Comparison of ENCODE assay signal across 21 mouse cellular contexts in genomic region chr9:111197712-111198111, GRCm38 (mm10).
"Had no signal": no experiment of that assay in that cellular context is flagged by ENCODE, and none has a peak within 500 bp of the region (broad histone marks: within the 10 kb centered on the region; RNA-seq: fewer than 3 reads in every experiment).

No protein-coding gene starts in this region.

- H3K4me1 ChIP-seq: liver, embryonic 15.5 days; midbrain, embryonic 13.5 days; midbrain, embryonic 15.5 days; neural tube, embryonic 12.5 days; stomach, embryonic 15.5 days had no signal

- H3K4me3 ChIP-seq: liver, embryonic 13.5 days; liver, embryonic 15.5 days; midbrain, embryonic 13.5 days; midbrain, embryonic 15.5 days; neural tube, embryonic 12.5 days; stomach, embryonic 15.5 days had no signal

- H3K4me2 ChIP-seq: liver, embryonic 11.5 days; liver, embryonic 13.5 days; liver, embryonic 15.5 days; lung, embryonic 14.5 days; midbrain, embryonic 11.5 days; midbrain, embryonic 13.5 days; midbrain, embryonic 15.5 days; neural tube, embryonic 12.5 days; stomach, embryonic 15.5 days had no signal

- ATAC-seq: liver, postnatal 0 days; midbrain, embryonic 13.5 days; midbrain, embryonic 15.5 days had no signal

- DNase-seq: liver; liver, embryonic 13.5 days; liver, postnatal 0 days; lung, embryonic 14.5 days; retina, postnatal 1 day; right cerebral cortex, adult 18-20 months; right cerebral cortex, postnatal 25 days; right cerebral cortex, postnatal 4 days; spleen, adult 18-20 months; thymus, adult 2 months; thymus, postnatal 25 days; thymus, postnatal 4 days had no signal

- H3K9me3 ChIP-seq: liver, embryonic 13.5 days; liver, embryonic 15.5 days; midbrain, embryonic 13.5 days; midbrain, embryonic 15.5 days; neural tube, embryonic 12.5 days; stomach, embryonic 15.5 days had no signal

- H3K9ac ChIP-seq: liver, embryonic 13.5 days; liver, embryonic 15.5 days; liver, postnatal 0 days; lung, embryonic 14.5 days; midbrain, embryonic 13.5 days; midbrain, embryonic 15.5 days; neural tube, embryonic 12.5 days; stomach, embryonic 15.5 days had no signal

- H3K27ac ChIP-seq: liver, embryonic 13.5 days; liver, embryonic 15.5 days; macrophage; midbrain, embryonic 13.5 days; midbrain, embryonic 15.5 days; neural tube, embryonic 12.5 days; stomach, embryonic 15.5 days; stomach, postnatal 0 days had no signal

- H3K36me3 ChIP-seq: liver, embryonic 13.5 days; midbrain, embryonic 15.5 days; neural tube, embryonic 12.5 days had no signal

- H3K27me3 ChIP-seq: liver, embryonic 13.5 days; liver, embryonic 15.5 days; midbrain, embryonic 13.5 days; midbrain, embryonic 15.5 days; neural tube, embryonic 12.5 days; stomach, embryonic 15.5 days had no signal
